Mouse (Mus musculus): ENCODE data around the gene Mrps12. TPM values are rescaled to one million over a fixed set of nuclear protein-coding genes. Genes with fewer than 3 reads are reported as not detected.

Mrps12 gene
- polyA plus RNA-seq, 1 experiment from 2014 or later: 153 TPM

- peak overlapping the region; percentile 45 for H3K4me3 ChIP-seq (ENCODE audit: low read depth, low read length)
- no peak overlapping the region for H3K27ac ChIP-seq (ENCODE audit: low read length)
- no peaks in the 10 kb centered on the region for H3K36me3 ChIP-seq (ENCODE audit: control insufficient read depth, insufficient read depth, low read length)
- peak; percentile 85 for ATAC-seq (ENCODE audit: insufficient number of reproducible peaks, insufficient read depth, low FRiP score, low read depth)
- H3K9ac ChIP-seq (replicated peaks; ENCODE audit: low read depth, low read length): peak overlapping the region; percentile 48; the same call in 1 of the 2 replicates
- H3K9me3 ChIP-seq (ENCODE audit: control insufficient read depth, low read depth, low read length): no peaks in the 10 kb centered on the region
- WGBS: under 1% methylated on average over 38 of the region's 38 CpGs
- H3K4me1 ChIP-seq (ENCODE audit: control insufficient read depth, insufficient read depth, low read length): peaks cover 3% of the 10 kb centered on the region; the same call in 1 of the 2 replicates
- H3K27me3 ChIP-seq (ENCODE audit: control insufficient read depth, insufficient read depth, low read length): 0 out of 2 replicates have a peak, but pooled peaks cover 2% of the 10 kb centered on the region
- peak overlapping the region; percentile 90 for H3K4me2 ChIP-seq (replicated peaks; ENCODE audit: low read depth, low read length)
Measured at GRCm38 (mm10) chr7:28693321-28693966, 48.2 kb downstream of the Mrps12 start.

- H3K9me3 ChIP-seq (ENCODE audit: control insufficient read depth, low read depth, low read length): no peaks in the 10 kb centered on the region
- H3K27ac ChIP-seq (ENCODE audit: low read length): no peak within 1 kb of the TSS
- H3K36me3 ChIP-seq (ENCODE audit: control insufficient read depth, insufficient read depth, low read length): no peaks in the 10 kb centered on the region
- peaks cover 3% of the 10 kb centered on the region; the same call in 1 of the 2 replicates for H3K4me1 ChIP-seq (ENCODE audit: control insufficient read depth, insufficient read depth, low read length)
- WGBS: 40% methylated on average over 30 of the region's 30 CpGs
- H3K4me3 ChIP-seq (ENCODE audit: low read depth, low read length): peak within 1 kb of the TSS; percentile 45
- peak within 1 kb of the TSS; percentile 48; the same call in 1 of the 2 replicates for H3K9ac ChIP-seq (replicated peaks; ENCODE audit: low read depth, low read length)
- peak within 1 kb of the TSS; percentile 90 for H3K4me2 ChIP-seq (replicated peaks; ENCODE audit: low read depth, low read length)
- no peak for ATAC-seq (ENCODE audit: insufficient number of reproducible peaks, insufficient read depth, low FRiP score, low read depth)
- 0 out of 2 replicates have a peak, but pooled peaks cover 2% of the 10 kb centered on the region for H3K27me3 ChIP-seq (ENCODE audit: control insufficient read depth, insufficient read depth, low read length)
Measured at GRCm38 (mm10) chr7:28692545-28693320, 48.9 kb downstream of the Mrps12 start, which contains the start of gene Fbxo27. TSS of gene Fbxo27 (plus strand) at chr7:28692849.

GRCm38 (mm10) chr7:28691075-28691474 is 50.5 kb downstream of the Mrps12 start:
- H3K27me3 ChIP-seq (ENCODE audit: control insufficient read depth, insufficient read depth, low read length): 0 out of 2 replicates have a peak, but pooled peaks cover 2% of the 10 kb centered on the region
- no peak overlapping the region for H3K27ac ChIP-seq (ENCODE audit: low read length)
- ATAC-seq (ENCODE audit: insufficient number of reproducible peaks, insufficient read depth, low FRiP score, low read depth): no peak
- no peaks in the 10 kb centered on the region for H3K36me3 ChIP-seq (ENCODE audit: control insufficient read depth, insufficient read depth, low read length)
- 51% methylated on average over 7 of the region's 7 CpGs for WGBS
- H3K4me2 ChIP-seq (replicated peaks; ENCODE audit: low read depth, low read length): no peak overlapping the region
- H3K9ac ChIP-seq (replicated peaks; ENCODE audit: low read depth, low read length): no peak overlapping the region
- no peak overlapping the region for H3K4me3 ChIP-seq (ENCODE audit: low read depth, low read length)
- H3K9me3 ChIP-seq (ENCODE audit: control insufficient read depth, low read depth, low read length): no peaks in the 10 kb centered on the region
- peaks cover 3% of the 10 kb centered on the region; the same call in 1 of the 2 replicates for H3K4me1 ChIP-seq (ENCODE audit: control insufficient read depth, insufficient read depth, low read length)

Other genes starting within 250 kb of the Mrps12 start
- not detected in 2 replicates for gene Ifnl2, start 231.4 kb downstream of the Mrps12 start, polyA plus RNA-seq (2014; fragmentation: Nextera tagmentation; extraction: Ambion mirVana)
- gene Ifnl3, start 219.0 kb downstream of the Mrps12 start, polyA plus RNA-seq (2014; fragmentation: Nextera tagmentation; extraction: Ambion mirVana): not detected in 2 replicates
- gene Sycn, start 200.9 kb downstream of the Mrps12 start, polyA plus RNA-seq (2014; fragmentation: Nextera tagmentation; extraction: Ambion mirVana): 0.49 and 1.0 TPM in 2 replicates
- gene Nccrp1, start 194.6 kb downstream of the Mrps12 start, polyA plus RNA-seq (2014; fragmentation: Nextera tagmentation; extraction: Ambion mirVana): not detected in 2 replicates
- 23.7 and 25.8 TPM in 2 replicates for gene Samd4b, start 143.7 kb downstream of the Mrps12 start, polyA plus RNA-seq (2014; fragmentation: Nextera tagmentation; extraction: Ambion mirVana)
- gene Pak4, start 143.6 kb downstream of the Mrps12 start, polyA plus RNA-seq (2014; fragmentation: Nextera tagmentation; extraction: Ambion mirVana): 41.1 and 47.8 TPM in 2 replicates
- gene Acp7, start 110.5 kb downstream of the Mrps12 start, polyA plus RNA-seq (2014; fragmentation: Nextera tagmentation; extraction: Ambion mirVana): not detected in 2 replicates
- 5.8 and 6.3 TPM in 2 replicates for gene Fbxo27, start 49.0 kb downstream of the Mrps12 start, polyA plus RNA-seq (2014; fragmentation: Nextera tagmentation; extraction: Ambion mirVana)
- 9.5 and 12.1 TPM in 2 replicates for gene Fbxo17, start 25.0 kb downstream of the Mrps12 start, polyA plus RNA-seq (2014; fragmentation: Nextera tagmentation; extraction: Ambion mirVana)
- gene Sars2, start 172 bp upstream of the Mrps12 start, polyA plus RNA-seq (2014; fragmentation: Nextera tagmentation; extraction: Ambion mirVana): 24.2 and 24.9 TPM in 2 replicates
- gene Ccer2, start 14.4 kb upstream of the Mrps12 start, polyA plus RNA-seq (2014; fragmentation: Nextera tagmentation; extraction: Ambion mirVana): not detected in 2 replicates
- 64.9 and 68.8 TPM in 2 replicates for gene Sirt2, start 24.9 kb upstream of the Mrps12 start, polyA plus RNA-seq (2014; fragmentation: Nextera tagmentation; extraction: Ambion mirVana)
- 29.5 and 38.9 TPM in 2 replicates for gene Nfkbib, start 25.7 kb upstream of the Mrps12 start, polyA plus RNA-seq (2014; fragmentation: Nextera tagmentation; extraction: Ambion mirVana)
- 3.3 and 4.5 TPM in 2 replicates for gene Rinl, start 47.1 kb upstream of the Mrps12 start, polyA plus RNA-seq (2014; fragmentation: Nextera tagmentation; extraction: Ambion mirVana)
- 259 and 266 TPM in 2 replicates for gene Hnrnpl, start 66.7 kb upstream of the Mrps12 start, polyA plus RNA-seq (2014; fragmentation: Nextera tagmentation; extraction: Ambion mirVana)
- gene Ech1, start 83.4 kb upstream of the Mrps12 start, polyA plus RNA-seq (2014; fragmentation: Nextera tagmentation; extraction: Ambion mirVana): 172 and 179 TPM in 2 replicates
- 127 and 140 TPM in 2 replicates for gene Lgals4, start 92.0 kb upstream of the Mrps12 start, polyA plus RNA-seq (2014; fragmentation: Nextera tagmentation; extraction: Ambion mirVana)
- gene Lgals7, start 122.0 kb upstream of the Mrps12 start, polyA plus RNA-seq (2014; fragmentation: Nextera tagmentation; extraction: Ambion mirVana): 1.4 and 1.5 TPM in 2 replicates
- 0.67 and 1.1 TPM in 2 replicates for gene Capn12, start 139.6 kb upstream of the Mrps12 start, polyA plus RNA-seq (2014; fragmentation: Nextera tagmentation; extraction: Ambion mirVana)
- gene Actn4, start 220.5 kb upstream of the Mrps12 start, polyA plus RNA-seq (2014; fragmentation: Nextera tagmentation; extraction: Ambion mirVana): 272 and 280 TPM in 2 replicates
- 413 and 444 TPM in 2 replicates for gene Eif3k, start 240.0 kb upstream of the Mrps12 start, polyA plus RNA-seq (2014; fragmentation: Nextera tagmentation; extraction: Ambion mirVana)
- gene Map4k1, start 240.2 kb upstream of the Mrps12 start, polyA plus RNA-seq (2014; fragmentation: Nextera tagmentation; extraction: Ambion mirVana): 8.5 and 11.3 TPM in 2 replicates